In the genomic region with DNA sequence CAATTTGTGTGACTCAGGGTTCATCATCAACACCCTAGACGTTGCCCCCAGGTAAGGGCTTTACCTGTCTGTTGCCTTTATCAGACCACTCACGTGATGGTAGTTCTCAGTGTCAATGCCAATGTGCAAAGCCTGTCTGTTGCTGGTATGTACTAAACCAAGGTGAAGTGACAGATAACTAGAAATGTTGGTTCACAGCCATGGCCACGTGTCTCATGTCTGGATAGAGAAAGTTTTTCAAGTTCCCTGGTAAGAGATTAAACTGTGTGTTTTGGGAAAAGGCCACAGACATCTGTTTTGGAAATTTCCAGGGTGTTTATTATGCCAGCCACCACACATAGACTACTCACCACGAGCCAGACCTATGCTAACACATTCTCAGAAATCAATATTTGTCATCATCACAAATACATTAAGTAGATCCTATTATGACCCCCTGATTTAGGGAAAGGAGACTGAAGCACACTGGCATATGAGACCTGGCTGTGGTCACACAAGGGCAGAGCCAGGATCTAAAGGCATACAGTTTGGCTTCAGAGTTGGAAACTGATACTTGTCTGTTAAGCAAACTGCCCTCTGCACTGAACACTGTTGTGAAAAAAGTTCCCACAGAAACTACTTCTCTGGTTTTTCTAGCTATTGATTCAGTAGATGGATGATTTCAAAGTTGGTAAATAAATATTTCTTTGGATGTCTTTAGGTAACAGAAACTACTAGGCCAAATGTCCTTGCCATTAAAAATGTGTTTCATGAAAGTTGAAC, we compare ENCODE assay signal across 26 mouse cellular contexts. TPM values are rescaled to one million over a fixed set of nuclear protein-coding genes. Genes with fewer than 3 reads are reported as not detected.
DNase-seq lines count a peak whose midpoint lies in the region; ATAC-seq and TF ChIP-seq lines count a peak whose summit lies in the region.
"Had no signal": no experiment of that assay in that cellular context is flagged by ENCODE, and none has a peak within 500 bp of the region (broad histone marks: within the 10 kb centered on the region; RNA-seq: fewer than 3 reads in every experiment).

No protein-coding gene starts in this region.

- H3K79me2 ChIP-seq in liver, adult 2 months (ENCODE audit: control insufficient read depth, insufficient read depth, low read length), result no peaks in the 10 kb centered on the region

- TF ChIP-seq CTCF in kidney, adult 2 months (conservative IDR thresholded peaks at IDR 0.05; ENCODE audit: insufficient read depth, insufficient read length, low read depth, low read length), result no peak
- no peak for TF ChIP-seq CTCF in liver, adult 2 months (IDR thresholded peaks at IDR 0.05; ENCODE audit: low read depth, low read length)
- TF ChIP-seq CTCF in liver, postnatal 0 days (IDR thresholded peaks at IDR 0.05; ENCODE audit: low read depth), result no peak

- H3K9ac ChIP-seq in liver, adult 2 months (ENCODE audit: low read depth, low read length), result peak overlapping the region; percentile 58
- H3K9ac ChIP-seq in liver, embryonic 12.5 days, result no peak overlapping the region
- H3K9ac ChIP-seq in liver, postnatal 0 days (replicated peaks), result no peak overlapping the region

- H3K4me3 ChIP-seq in kidney, adult 2 months (ENCODE audit: insufficient read depth, low read depth, low read length), result no peak overlapping the region
- no peak overlapping the region for H3K4me3 ChIP-seq in liver, adult 2 months (ENCODE audit: insufficient read depth, low read depth, low read length)
- H3K4me3 ChIP-seq in liver, embryonic 12.5 days, result no peak overlapping the region
- H3K4me3 ChIP-seq in liver, postnatal 0 days (ENCODE audit: low read depth, low read length), result no peak overlapping the region

- no peak for ATAC-seq in liver, embryonic 12.5 days
- ATAC-seq in liver, postnatal 0 days, result peak; percentile 17; the same call in 1 of the 2 replicates
- ATAC-seq: activated CD4-positive, CD25-positive, alpha-beta regulatory T cell, adult 4 months; CD4-positive, CD25-positive, alpha-beta regulatory T cell, adult 4 months; Patski had no signal

- no peak for TF ChIP-seq POLR2A in kidney, adult 2 months (IDR thresholded peaks at IDR 0.05; ENCODE audit: low read depth, low read length)
- no peak for TF ChIP-seq POLR2A in liver, adult 2 months (IDR thresholded peaks at IDR 0.05; ENCODE audit: extremely low read depth, insufficient read depth, low read length)

- no peaks in the 10 kb centered on the region for H3K9me3 ChIP-seq in liver, embryonic 12.5 days (replicated peaks)
- H3K9me3 ChIP-seq in liver, postnatal 0 days (ENCODE audit: low read length), result no peaks in the 10 kb centered on the region
- H3K9me3 ChIP-seq: G1E had no signal

- H3K4me1 ChIP-seq in kidney, adult 2 months (ENCODE audit: control insufficient read depth, insufficient read depth, low read length), result no peaks in the 10 kb centered on the region; the same call in 1 of the 2 replicates
- H3K4me1 ChIP-seq in liver, adult 2 months (ENCODE audit: control insufficient read depth, insufficient read depth, low read length), result peaks cover 29% of the 10 kb centered on the region
- H3K4me1 ChIP-seq in liver, embryonic 12.5 days, result no peaks in the 10 kb centered on the region
- peaks cover 5% of the 10 kb centered on the region; the same call in 1 of the 2 replicates for H3K4me1 ChIP-seq in liver, postnatal 0 days (ENCODE audit: insufficient read depth)

- WGBS in kidney, adult 2 months, result 79% methylated on average over 4 of the region's 4 CpGs
- WGBS in liver, adult 2 months, result 15% methylated on average over 4 of the region's 4 CpGs
- WGBS in liver, embryonic 12.5 days (ENCODE audit: insufficient replicate concordance), result 49% methylated on average over 4 of the region's 4 CpGs
- WGBS in liver, postnatal 0 days (ENCODE audit: insufficient replicate concordance), result 62% methylated on average over 4 of the region's 4 CpGs

- no peaks in the 10 kb centered on the region for H3K27me3 ChIP-seq in kidney, adult 2 months (replicated peaks; ENCODE audit: control insufficient read depth, insufficient read depth, low read length)
- no peaks in the 10 kb centered on the region for H3K27me3 ChIP-seq in liver, adult 2 months (ENCODE audit: control insufficient read depth, insufficient read depth, low read length)
- H3K27me3 ChIP-seq in liver, embryonic 12.5 days (replicated peaks), result no peaks in the 10 kb centered on the region
- H3K27me3 ChIP-seq in liver, postnatal 0 days (ENCODE audit: insufficient read depth, low read length), result no peaks in the 10 kb centered on the region
- H3K27me3 ChIP-seq: CH12.LX had no signal

- no peak overlapping the region for H3K27ac ChIP-seq in kidney, adult 2 months (ENCODE audit: insufficient read depth, low read depth, low read length)
- H3K27ac ChIP-seq in liver, adult 2 months (replicated peaks; ENCODE audit: insufficient read depth, low read depth, low read length), result peak overlapping the region; percentile 97
- no peak overlapping the region for H3K27ac ChIP-seq in liver, embryonic 12.5 days
- no peak overlapping the region for H3K27ac ChIP-seq in liver, postnatal 0 days (ENCODE audit: low read depth)

- DNase-seq in kidney, adult 2 months, result peak; percentile 8
- DNase-seq in kidney, postnatal 36 days, result no peak
- DNase-seq in liver, adult 2 months (ENCODE audit: extremely low read depth, low read depth, low spot score), result peak; percentile 99
- DNase-seq in liver, postnatal 0 days, result no peak
- DNase-seq in liver, result no peak
- DNase-seq: adrenal gland, adult 2 months; adrenal gland, adult 8-10 months; adrenal gland, postnatal 10 days; adrenal gland, postnatal 14 days; adrenal gland, postnatal 25 days; adrenal gland, postnatal 36 days; B cell, adult 2 months; cerebellum, adult 11 months; cerebellum, adult 11-12 months; cerebellum, adult 18-20 months had no signal

- no peak overlapping the region for H3K4me2 ChIP-seq in liver, embryonic 12.5 days
- H3K4me2 ChIP-seq in liver, postnatal 0 days (ENCODE audit: low read depth, low read length), result no peak overlapping the region

- no peaks in the 10 kb centered on the region for H3K36me3 ChIP-seq in kidney, adult 2 months (ENCODE audit: control insufficient read depth, insufficient read depth, low read length)
- H3K36me3 ChIP-seq in liver, adult 2 months (ENCODE audit: control insufficient read depth, insufficient read depth, low read length), result peaks cover 57% of the 10 kb centered on the region
- no peaks in the 10 kb centered on the region for H3K36me3 ChIP-seq in liver, embryonic 12.5 days
- peaks cover 7% of the 10 kb centered on the region; the same call in 1 of the 2 replicates for H3K36me3 ChIP-seq in liver, postnatal 0 days (replicated peaks; ENCODE audit: insufficient read depth, low read length)
- H3K36me3 ChIP-seq: G1E had no signal

- no peak for TF ChIP-seq EP300 in liver, postnatal 0 days (IDR thresholded peaks at IDR 0.05; ENCODE audit: low read depth)

RNA-seq across cellular contexts. Expression of gene Slc17a2, which starts 13.6 kb away (rescaled TPM):
- polyA plus RNA-seq in kidney, adult 2 months (2012; rRNA removed), result 6.9 and 13.7 TPM in 2 replicates
- total RNA-seq in liver, adult 2 months (2014; rRNA removed), result 175 and 208 TPM in 2 replicates
- 144 and 189 TPM in 2 replicates for polyA plus RNA-seq in liver, adult 2 months (2012; rRNA removed)
- polyA plus RNA-seq in liver, embryonic 12.5 days (2016; fragmentation: Nextera tagmentation; extraction: Ambion mirVana), result 0.35 and 0.43 TPM in 2 replicates
- polyA plus RNA-seq in liver, postnatal 0 days (2015; fragmentation: Nextera tagmentation; extraction: Ambion mirVana), result 37.0 and 39.8 TPM in 2 replicates
- total RNA-seq: adrenal gland, adult 18-20 months; adrenal gland, postnatal 25 days; CH12.LX; ES-E14; MEL had no signal
- polyA plus RNA-seq: activated CD4-positive, CD25-positive, alpha-beta regulatory T cell, adult 4 months; brain, embryonic 14.5 days; C2C12; CD4-positive, CD25-positive, alpha-beta regulatory T cell, adult 4 months; G1E; Patski had no signal

RNA-seq across cellular contexts. Expression of gene Slc17a3, which starts 18.9 kb away (rescaled TPM):
- polyA plus RNA-seq in kidney, adult 2 months (2012; rRNA removed), result 142 and 150 TPM in 2 replicates
- 32.8 and 38.1 TPM in 2 replicates for total RNA-seq in liver, adult 2 months (2014; rRNA removed)
- 34.5 and 39.7 TPM in 2 replicates for polyA plus RNA-seq in liver, adult 2 months (2012; rRNA removed)
- polyA plus RNA-seq in liver, embryonic 12.5 days (2016; fragmentation: Nextera tagmentation; extraction: Ambion mirVana), result 0.72 and 0.79 TPM in 2 replicates
- polyA plus RNA-seq in liver, postnatal 0 days (2015; fragmentation: Nextera tagmentation; extraction: Ambion mirVana), result 4.8 and 6.0 TPM in 2 replicates
- total RNA-seq: CH12.LX, ES-E14, MEL had no signal
- polyA plus RNA-seq: activated CD4-positive, CD25-positive, alpha-beta regulatory T cell, adult 4 months; adrenal gland, adult 2 months; brain, embryonic 14.5 days; C2C12; CD4-positive, CD25-positive, alpha-beta regulatory T cell, adult 4 months; G1E had no signal

RNA-seq across cellular contexts. Expression of gene Slc17a1, which starts 47.2 kb away (rescaled TPM):
- polyA plus RNA-seq in kidney, adult 2 months (2012; rRNA removed), result 284 and 312 TPM in 2 replicates
- 13.3 and 20.1 TPM in 2 replicates for total RNA-seq in liver, adult 2 months (2014; rRNA removed)
- polyA plus RNA-seq in liver, adult 2 months (2012; rRNA removed), result 12.9 and 14.5 TPM in 2 replicates
- polyA plus RNA-seq in liver, embryonic 12.5 days (2016; fragmentation: Nextera tagmentation; extraction: Ambion mirVana), result not detected in 2 replicates
- polyA plus RNA-seq in liver, postnatal 0 days (2015; fragmentation: Nextera tagmentation; extraction: Ambion mirVana), result 1.0 and 1.2 TPM in 2 replicates
- total RNA-seq: adrenal gland, adult 18-20 months; adrenal gland, adult 8-10 months; adrenal gland, postnatal 25 days; adrenal gland, postnatal 36 days; CH12.LX; ES-E14; MEL had no signal
- polyA plus RNA-seq: activated CD4-positive, CD25-positive, alpha-beta regulatory T cell, adult 4 months; adrenal gland, adult 2 months; brain, embryonic 14.5 days; C2C12; G1E had no signal

RNA-seq across cellular contexts. Expression of gene Trim38, which starts 50.6 kb away (rescaled TPM):
- polyA plus RNA-seq in kidney, adult 2 months (2012; rRNA removed), result 0.05 TPM in 1 of 2 replicates, not detected in the other
- not detected in 2 replicates for total RNA-seq in liver, adult 2 months (2014; rRNA removed)
- polyA plus RNA-seq in liver, adult 2 months (2012; rRNA removed), result not detected in 2 replicates
- polyA plus RNA-seq in liver, embryonic 12.5 days (2016; fragmentation: Nextera tagmentation; extraction: Ambion mirVana), result not detected in 2 replicates
- not detected in 2 replicates for polyA plus RNA-seq in liver, postnatal 0 days (2015; fragmentation: Nextera tagmentation; extraction: Ambion mirVana)
- total RNA-seq: adrenal gland, adult 18-20 months; adrenal gland, postnatal 10 days; adrenal gland, postnatal 14 days; CH12.LX; MEL had no signal
- polyA plus RNA-seq: activated CD4-positive, CD25-positive, alpha-beta regulatory T cell, adult 4 months; adrenal gland, adult 2 months; brain, embryonic 14.5 days; CD4-positive, CD25-positive, alpha-beta regulatory T cell, adult 4 months; G1E; Patski had no signal

RNA-seq across cellular contexts. Expression of gene Hist1h1a, which starts 56.9 kb away (rescaled TPM):
- 0.22 TPM in 1 of 2 replicates, not detected in the other for polyA plus RNA-seq in kidney, adult 2 months (2012; rRNA removed)
- total RNA-seq in liver, adult 2 months (2014; rRNA removed), result 5.6 and 6.2 TPM in 2 replicates
- 0.12 TPM in 1 of 2 replicates, not detected in the other for polyA plus RNA-seq in liver, adult 2 months (2012; rRNA removed)
- 4.9 and 5.8 TPM in 2 replicates for polyA plus RNA-seq in liver, embryonic 12.5 days (2016; fragmentation: Nextera tagmentation; extraction: Ambion mirVana)
- polyA plus RNA-seq in liver, postnatal 0 days (2015; fragmentation: Nextera tagmentation; extraction: Ambion mirVana), result 2.8 and 4.6 TPM in 2 replicates

Comparison
In these comparisons a context has a peak if more than half of its experiments do, and no peak if none do; other contexts are left out.
1. DNase-seq: peak in kidney, adult 2 months (single experiment) and liver, adult 2 months (single experiment); none in kidney, postnatal 36 days (0 of 2), liver, postnatal 0 days (single experiment) and liver (single experiment).
2. RNA of gene Slc17a1, which starts 47.2 kb away (polyA plus RNA-seq): 284 to 312 TPM in kidney, adult 2 months; 12.9 to 14.5 TPM in liver, adult 2 months, 1.0 to 1.2 TPM in liver, postnatal 0 days and not detected in liver, embryonic 12.5 days; every median in the first group is over 10 times any median in the second.